Mouse (Mus musculus) erythroblast, adult 5-6 weeks (primary cell): Measurements from ENCODE around the gene Alkbh4. TPM values are rescaled to one million over a fixed set of nuclear protein-coding genes. Genes with fewer than 3 reads are reported as not detected.
"Not testable (repeated sequence)": the region's sequence is repeated elsewhere in the genome, so short reads cannot be mapped to it uniquely, and the experiment has no call there.

Source experiments
- ATAC-seq: replicated peaks from 2 replicates; pipeline ENCODE4 v1.8.0; 2016; ENCODE audit warnings: moderate number of reproducible peaks, mild to moderate bottlenecking, moderate TSS enrichment, inconsistent platforms; ENCODE audit not compliant: poor library complexity, low FRiP score, severe bottlenecking
- total RNA-seq, 2 experiments: library from RNA; stranded (forward) in 1 of 2; stranded (reverse) in 1 of 2; fragments of 150-400 nt in 1 of 2; fragments of 200-764, 138-1000 nt in 1 of 2; gene quantifications; 2 replicates each; pipeline versions ENCODE4 v1.2.3 to v1.2.4; 2015 to 2017; ENCODE audit warnings: low replicate concordance in 2 of 2

Gene Alkbh4
- total RNA-seq (2015; ENCODE audit: low replicate concordance) (7.7 and 10.7 TPM in 2 replicates), total RNA-seq (2017; ENCODE audit: low replicate concordance) (2.2 and 3.4 TPM in 2 replicates)

- ATAC-seq, result peak; percentile 92
Measured at GRCm38 (mm10) chr5:136135571-136136291, at the start of gene Alkbh4, which contains the start of gene Lrwd1. Gene Alkbh4, plus strand, starts transcription at chr5:136136146. Gene Lrwd1, minus strand, starts transcription at chr5:136136074.

- ATAC-seq, result no peak
Measured at GRCm38 (mm10) chr5:136086290-136086689, 49.7 kb upstream of the Alkbh4 start.

GRCm38 (mm10) chr5:136088821-136089575, 46.9 kb upstream of the Alkbh4 start:
- ATAC-seq, result no peak

GRCm38 (mm10) chr5:136091927-136092326, 44.0 kb upstream of the Alkbh4 start:
- no peak for ATAC-seq

- ATAC-seq, result no peak
Measured at GRCm38 (mm10) chr5:136094249-136095010, 41.5 kb upstream of the Alkbh4 start.

GRCm38 (mm10) chr5:136095089-136095488, 40.9 kb upstream of the Alkbh4 start:
- ATAC-seq, result no peak

- no peak for ATAC-seq
Measured at GRCm38 (mm10) chr5:136098536-136098935, 37.4 kb upstream of the Alkbh4 start.

- ATAC-seq, result peak; percentile 76
Measured at GRCm38 (mm10) chr5:136102099-136102820, 33.7 kb upstream of the Alkbh4 start.

GRCm38 (mm10) chr5:136104511-136104910, 31.4 kb upstream of the Alkbh4 start:
- ATAC-seq, result peak; percentile 49; the same call in 1 of the 2 replicates

- no peak for ATAC-seq
Measured at GRCm38 (mm10) chr5:136108486-136108885, 27.5 kb upstream of the Alkbh4 start.

GRCm38 (mm10) chr5:136109042-136109441, 26.9 kb upstream of the Alkbh4 start:
- ATAC-seq, result no peak

- not testable (repeated sequence) for ATAC-seq
Measured at GRCm38 (mm10) chr5:136113546-136113945, 22.4 kb upstream of the Alkbh4 start.

GRCm38 (mm10) chr5:136115891-136116783, 19.8 kb upstream of the Alkbh4 start, which contains the start of gene Polr2j:
Gene Polr2j, plus strand, starts transcription at chr5:136116631.
- ATAC-seq, result peak; percentile 96

GRCm38 (mm10) chr5:136116784-136117112, 19.2 kb upstream of the Alkbh4 start:
- ATAC-seq, result peak; percentile 75

GRCm38 (mm10) chr5:136122165-136122564, 13.8 kb upstream of the Alkbh4 start:
- no peak for ATAC-seq

- ATAC-seq, result no peak; the same call in 1 of the 2 replicates
Measured at GRCm38 (mm10) chr5:136136292-136136990, 495 bp downstream of the Alkbh4 start.

GRCm38 (mm10) chr5:136137658-136138274, 1.8 kb downstream of the Alkbh4 start:
- peak; percentile 57 for ATAC-seq
